Mouse (Mus musculus) C2C12 (cell line): Measurements from ENCODE around the gene Prtn3.

Experiments
- CEBPB ChIP-seq: IDR thresholded peaks from one replicate; pipeline ENCODE4 v1.6.1; 2011; ENCODE audit warnings: low read depth, mild to moderate bottlenecking, control low read depth, moderate library complexity
- CTCF ChIP-seq: IDR thresholded peaks from one replicate; pipeline ENCODE4 v1.5.1; 2011; ENCODE audit not compliant: control insufficient read depth, insufficient read depth, insufficient read length
- FOSL1 ChIP-seq: IDR thresholded peaks from one replicate; pipeline ENCODE4 v1.8.0; 2011; ENCODE audit warnings: mild to moderate bottlenecking, low read length; ENCODE audit not compliant: poor library complexity, insufficient read depth, severe bottlenecking
- MYOD1 ChIP-seq: IDR thresholded peaks from one replicate; pipeline ENCODE4 v1.6.1; 2011; ENCODE audit warnings: low read depth; ENCODE audit not compliant: control insufficient read depth, insufficient read length
- USF1 ChIP-seq: IDR thresholded peaks from one replicate; pipeline ENCODE4 v1.6.1; 2011; ENCODE audit warnings: low read depth, mild to moderate bottlenecking, control low read depth, moderate library complexity

DNA sequence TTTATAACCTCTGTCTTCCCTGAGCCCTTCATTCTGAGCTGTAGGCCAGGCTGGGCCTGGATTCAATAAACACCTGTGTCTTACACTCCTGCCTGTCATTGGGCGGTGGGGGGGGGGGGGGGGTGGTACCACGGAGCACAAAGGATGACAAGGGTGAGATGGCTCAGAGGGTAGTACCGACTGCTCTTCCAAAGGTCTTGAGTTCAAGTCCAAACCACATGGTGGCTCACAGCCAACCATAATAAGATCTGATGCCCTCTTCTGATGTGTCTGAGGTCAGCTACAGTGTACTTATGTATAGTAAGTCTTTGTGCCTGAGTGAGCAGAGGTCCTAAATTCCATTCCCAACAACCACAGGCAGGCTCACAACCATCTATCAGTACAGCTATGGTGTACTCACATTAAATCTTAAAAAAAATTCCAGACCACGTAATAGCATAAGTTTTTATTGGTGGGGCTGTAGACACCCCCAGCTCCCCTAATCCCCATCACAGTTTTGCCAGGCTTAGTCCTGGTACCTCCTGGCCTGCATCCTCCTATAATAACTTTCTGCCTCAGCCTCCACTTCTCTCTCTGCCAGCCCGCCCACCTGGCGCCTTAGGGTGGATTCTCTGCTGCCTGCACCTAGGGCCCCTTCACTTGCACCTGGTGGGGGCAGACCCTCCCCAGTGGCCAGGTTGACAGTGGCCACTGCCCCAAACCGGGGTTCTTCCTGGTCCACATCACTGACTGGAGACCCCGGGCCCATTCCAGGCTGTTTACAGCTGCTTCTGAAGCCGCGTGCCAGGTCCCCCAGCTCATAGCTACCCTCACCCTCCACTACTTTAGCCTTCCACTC lies 9.7 kb upstream of the Prtn3 start:
- TF ChIP-seq MYOD1 (no peak), CTCF (no peak), USF1 (no peak), FOSL1 (no peak), CEBPB (no peak)
